Mouse (Mus musculus) bone marrow macrophage, adult 2 months (primary cell): ENCODE data around the gene Pigv.

Experiments used
- CTCF ChIP-seq: IDR thresholded peaks from 2 replicates; pipeline ENCODE4 v1.5.1; 2012; ENCODE audit warnings: low read depth, mild to moderate bottlenecking, low read length, moderate library complexity
- POLR2A ChIP-seq: IDR thresholded peaks from 2 replicates; pipeline ENCODE4 v1.6.1; 2012; ENCODE audit warnings: mild to moderate bottlenecking, low read depth, low read length, borderline replicate concordance

DNA sequence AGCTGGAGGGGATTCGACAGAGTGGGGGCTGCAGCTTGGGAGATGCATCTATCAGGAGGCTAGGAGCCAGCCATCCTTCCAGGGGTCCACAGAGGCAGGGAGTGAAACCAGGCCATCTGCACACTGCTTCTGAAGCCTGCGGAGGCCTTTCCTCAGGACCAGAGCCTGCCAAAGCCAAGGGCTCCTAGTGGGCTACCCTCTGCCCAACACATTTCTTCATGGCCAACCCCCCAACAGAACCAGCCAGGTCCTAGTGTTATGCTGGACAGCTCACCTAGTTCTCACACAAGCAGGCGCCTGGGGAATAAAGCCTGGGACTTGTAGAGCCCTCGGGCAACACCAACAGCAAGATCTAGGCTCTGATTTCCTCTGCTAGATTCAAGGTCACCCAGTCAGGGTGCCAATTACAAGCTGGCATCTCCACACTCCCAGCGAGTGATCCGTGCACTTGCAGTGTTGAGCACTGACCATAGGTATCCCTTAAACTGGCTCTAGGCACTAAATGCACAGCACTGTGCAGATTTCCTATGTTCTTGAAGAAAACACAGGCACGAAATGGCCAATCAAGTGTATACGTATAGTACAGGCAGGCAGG, 42.0 kb downstream of the Pigv start:
- TF ChIP-seq POLR2A, result no peak
- no peak for TF ChIP-seq CTCF
